Comparison of ENCODE assay signal across 8 mouse cellular contexts in the genomic region with DNA sequence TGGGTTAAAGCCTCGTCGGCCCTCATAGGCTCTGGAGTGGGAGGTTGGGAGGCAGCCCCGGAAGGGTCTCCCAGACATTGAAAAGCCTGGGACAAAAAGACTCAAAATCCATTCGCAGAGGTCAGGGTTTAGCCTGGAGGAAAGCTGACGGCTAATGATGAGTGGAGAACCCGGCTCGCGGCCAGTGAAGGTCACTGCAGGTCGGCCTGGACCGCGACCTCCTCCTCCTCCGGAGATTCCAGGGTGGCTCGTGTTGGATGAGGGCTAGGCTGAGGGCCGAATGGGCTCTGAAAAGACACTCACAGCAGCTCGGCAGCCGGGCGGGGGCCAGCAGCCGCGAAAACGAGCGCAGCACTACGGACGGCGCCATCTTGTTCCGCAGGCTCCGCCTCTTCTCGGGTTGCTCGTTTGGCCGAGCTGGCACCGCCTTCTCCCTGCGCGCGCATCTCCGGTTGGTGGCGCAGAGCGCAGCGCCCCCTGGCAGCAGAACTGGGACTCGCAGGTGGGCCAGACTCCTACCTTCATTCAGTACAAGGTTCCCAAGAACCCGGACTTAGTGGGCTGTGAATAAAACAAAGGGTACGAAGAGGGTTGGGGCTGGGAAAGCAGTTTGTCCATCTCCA. TPM values are rescaled to one million over a fixed set of nuclear protein-coding genes. Genes with fewer than 3 reads are reported as not detected.
DNase-seq lines count a peak whose midpoint lies in the region; ATAC-seq and TF ChIP-seq lines count a peak whose summit lies in the region.

A gene (minus strand): TSS at position 428 of the 623 bp plus-strand sequence.

- TF ChIP-seq POLR2A in ES-Bruce4 (IDR thresholded peaks at IDR 0.05; ENCODE audit: insufficient read depth, low read length) = peak; percentile 83

- intact Hi-C loops in heart, postnatal 14 days (cut with DNase I) = loop anchor here (5.0 kb wide), 2 partner anchors 126 to 171 kb away; no protein-coding TSS in a partner anchor

- 0% methylated on average over 39 of the region's 40 CpGs for WGBS in forebrain, embryonic 14.5 days
- WGBS in neural tube, embryonic 15.5 days = under 1% methylated on average over 39 of the region's 40 CpGs

- H3K9ac ChIP-seq in ES-Bruce4 (ENCODE audit: low read depth, poor library complexity, severe bottlenecking) = peak within 1 kb of the TSS; percentile 91
- peak within 1 kb of the TSS; percentile 76 for H3K9ac ChIP-seq in forebrain, embryonic 14.5 days (ENCODE audit: low read length)
- H3K9ac ChIP-seq in neural tube, embryonic 15.5 days (replicated peaks) = peak within 1 kb of the TSS; percentile 81

- peak; percentile 94 for ATAC-seq in cerebellum, adult (ENCODE audit: insufficient number of reproducible peaks, low FRiP score, low TSS enrichment)
- ATAC-seq in forebrain, embryonic 14.5 days = peak; percentile 96
- ATAC-seq in neural tube, embryonic 15.5 days (ENCODE audit: low FRiP score) = peak; percentile 91

- no peaks in the 10 kb centered on the region for H3K4me1 ChIP-seq in ES-Bruce4 (ENCODE audit: control insufficient read depth, insufficient read depth, low read length)
- H3K4me1 ChIP-seq in forebrain, embryonic 14.5 days (ENCODE audit: control insufficient read depth, insufficient read depth, low read length) = peaks cover 5% of the 10 kb centered on the region; the same call in 1 of the 2 replicates
- H3K4me1 ChIP-seq in neural tube, embryonic 15.5 days = peaks cover 17% of the 10 kb centered on the region

- no peak for TF ChIP-seq EP300 in ES-Bruce4 (IDR thresholded peaks at IDR 0.05; ENCODE audit: insufficient read depth, low read depth, low read length)

- DNase-seq in forebrain, embryonic 14.5 days (ENCODE audit: low spot score) = peak; percentile 96
- DNase-seq in heart, postnatal 14 days = peak; percentile 98 to 100
- DNase-seq in layer of hippocampus, adult 11-12 months (ENCODE audit: low spot score) = peak; percentile 97
- peak; percentile 93 to 95 for DNase-seq in lung, adult 18-20 months
- peak; percentile 95 for DNase-seq in testis, postnatal 14 days (ENCODE audit: low spot score)

- no peaks in the 10 kb centered on the region for H3K27me3 ChIP-seq in ES-Bruce4 (ENCODE audit: control insufficient read depth, insufficient read depth, low read length, poor library complexity, severe bottlenecking)
- H3K27me3 ChIP-seq in forebrain, embryonic 14.5 days (replicated peaks; ENCODE audit: control insufficient read depth, insufficient read depth, low read length) = no peaks in the 10 kb centered on the region
- no peaks in the 10 kb centered on the region for H3K27me3 ChIP-seq in neural tube, embryonic 15.5 days (replicated peaks)

- TF ChIP-seq CTCF in ES-Bruce4 (IDR thresholded peaks at IDR 0.05; ENCODE audit: low read depth, low read length) = peak; percentile 88

- H3K9me3 ChIP-seq in ES-Bruce4 (replicated peaks; ENCODE audit: control insufficient read depth, insufficient read depth, low read length, poor library complexity, severe bottlenecking) = no peaks in the 10 kb centered on the region
- H3K9me3 ChIP-seq in forebrain, embryonic 14.5 days (replicated peaks; ENCODE audit: control insufficient read depth, low read length) = no peaks in the 10 kb centered on the region
- no peaks in the 10 kb centered on the region for H3K9me3 ChIP-seq in neural tube, embryonic 15.5 days (replicated peaks)

- H3K4me3 ChIP-seq in ES-Bruce4 (ENCODE audit: low read depth, low read length) = peak within 1 kb of the TSS; percentile 81
- H3K4me3 ChIP-seq in forebrain, embryonic 14.5 days (ENCODE audit: low read depth, low read length) = peak within 1 kb of the TSS; percentile 50
- peak within 1 kb of the TSS; percentile 63 for H3K4me3 ChIP-seq in neural tube, embryonic 15.5 days (replicated peaks)

- H3K4me2 ChIP-seq in forebrain, embryonic 14.5 days (ENCODE audit: low read length) = peak within 1 kb of the TSS; percentile 60
- H3K4me2 ChIP-seq in neural tube, embryonic 15.5 days = peak within 1 kb of the TSS; percentile 76

- peak within 1 kb of the TSS; percentile 22 for H3K27ac ChIP-seq in ES-Bruce4 (ENCODE audit: insufficient read depth, low read length)
- H3K27ac ChIP-seq in forebrain, embryonic 14.5 days (ENCODE audit: low read depth, low read length) = peak within 1 kb of the TSS; percentile 89
- peak within 1 kb of the TSS; percentile 95 for H3K27ac ChIP-seq in neural tube, embryonic 15.5 days (replicated peaks)

- H3K36me3 ChIP-seq in ES-Bruce4 (ENCODE audit: control insufficient read depth, insufficient read depth, low read length, poor library complexity, severe bottlenecking) = peaks cover 9% of the 10 kb centered on the region
- H3K36me3 ChIP-seq in forebrain, embryonic 14.5 days (ENCODE audit: control insufficient read depth, insufficient read depth, low read length) = peaks cover 22% of the 10 kb centered on the region
- peaks cover 13% of the 10 kb centered on the region for H3K36me3 ChIP-seq in neural tube, embryonic 15.5 days

RNA-seq across cellular contexts. Expression of the gene that starts here (rescaled TPM):
- 194 and 196 TPM in 2 replicates for polyA plus RNA-seq in ES-Bruce4 (2011; ENCODE audit: insufficient read depth, insufficient read length, low read depth, missing spikeins)
- polyA plus RNA-seq in forebrain, embryonic 14.5 days (2014; fragmentation: Nextera tagmentation; extraction: Ambion mirVana) = 715 and 875 TPM in 2 replicates
- total RNA-seq in heart, postnatal 14 days (2021) = 1,000 to 10,000 TPM; 1,427 to 1,430 TPM
- 784 and 883 TPM in 2 replicates for polyA plus RNA-seq in neural tube, embryonic 15.5 days (2015; fragmentation: Nextera tagmentation; extraction: Ambion mirVana)

Comparison
In these comparisons a context has a peak if more than half of its experiments do, and no peak if none do; other contexts are left out.
1. Peak in every context shown above with its lines: DNase-seq, ATAC-seq, H3K4me3 ChIP-seq and H3K27ac ChIP-seq.
2. H3K27ac ChIP-seq: peak in every context shown above with its lines; median percentile 95 in neural tube, embryonic 15.5 days; 89 in forebrain, embryonic 14.5 days; 22 in ES-Bruce4.